Mouse (Mus musculus): ENCODE measurements around the gene Gm21981. TPM values are rescaled to one million over a fixed set of nuclear protein-coding genes. Genes with fewer than 3 reads are reported as not detected.
"Not testable (repeated sequence)": the region's sequence is repeated elsewhere in the genome, so short reads cannot be mapped to it uniquely, and the experiment has no call there.

The Gm21981 gene
- polyA plus RNA-seq, 1 experiment, result 1.3 TPM

DNA sequence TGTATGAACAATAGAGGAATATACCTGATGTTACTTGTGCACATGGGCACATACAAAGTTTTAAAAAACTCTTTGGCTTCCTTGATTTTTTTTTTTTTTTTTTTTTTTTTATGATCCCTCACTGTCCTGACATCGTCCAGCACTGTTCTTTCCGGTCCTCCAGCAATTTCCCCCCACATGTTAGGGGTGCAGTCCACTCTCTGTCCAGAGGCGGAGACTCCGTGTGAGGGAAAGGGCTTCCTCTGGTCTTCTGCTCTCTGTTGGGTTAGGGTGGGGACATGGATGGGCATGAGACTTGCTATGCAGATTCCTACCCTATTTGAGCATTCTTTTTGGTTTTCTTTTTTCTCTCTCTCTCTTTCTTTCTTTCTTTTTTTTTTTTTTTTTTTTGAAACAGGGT, 36.4 kb downstream of the Gm21981 start:
- TF ChIP-seq USF1 (IDR thresholded peaks at IDR 0.05; ENCODE audit: low read depth) (no peak), SRF (IDR thresholded peaks at IDR 0.05; ENCODE audit: control insufficient read depth, insufficient read length, low read depth) (no peak), TCF3 (IDR thresholded peaks at IDR 0.05; ENCODE audit: insufficient read length, low read depth) (no peak), REST (IDR thresholded peaks at IDR 0.05; ENCODE audit: insufficient read depth, insufficient read length) (no peak), POLR2A (IDR thresholded peaks at IDR 0.05; ENCODE audit: insufficient read length, low read depth) (no peak), POLR2AphosphoS2 (IDR thresholded peaks at IDR 0.05; ENCODE audit: insufficient read length, low read depth) (no peak), MYOD1 (IDR thresholded peaks at IDR 0.05; ENCODE audit: control insufficient read depth in 1 of 3, insufficient read length in 2 of 3, low read depth in 2 of 3) (no peak)
- Histone ChIP-seq H3K27me3 (ENCODE audit: control insufficient read depth, insufficient read depth, insufficient read length) (no peaks in the 10 kb centered on the region), H3ac (ENCODE audit: control insufficient read depth, insufficient read length) (no peak overlapping the region)

DNA sequence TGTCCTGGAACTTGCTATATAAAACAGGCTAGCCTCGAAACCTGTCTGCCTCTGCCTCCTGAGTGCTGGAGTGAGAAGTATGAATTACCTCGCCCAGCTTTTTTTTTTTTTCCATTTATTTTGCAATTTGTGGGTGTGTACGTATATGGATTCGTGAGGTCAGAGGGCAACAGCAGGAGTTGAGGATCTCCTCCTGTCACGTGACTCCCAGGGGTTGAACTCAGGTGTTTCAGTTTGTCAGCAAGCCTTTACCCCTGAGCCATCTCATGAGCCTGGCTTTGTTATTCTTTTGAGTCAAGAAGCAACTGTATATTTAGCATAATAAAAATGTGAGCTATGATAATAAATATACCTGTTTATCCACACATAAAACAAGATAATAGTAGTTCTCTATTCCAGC, 38.6 kb downstream of the Gm21981 start:
- Histone ChIP-seq H3K4me3 (no peak overlapping the region), H3K27me3 (ENCODE audit: control insufficient read depth, insufficient read depth, insufficient read length) (no peaks in the 10 kb centered on the region), H3ac (ENCODE audit: control insufficient read depth, insufficient read length) (no peak overlapping the region), H3K79me2 (ENCODE audit: control insufficient read depth, insufficient read depth) (no peaks in the 10 kb centered on the region), H3K4me2 (ENCODE audit: low read depth) (no peak overlapping the region), H3K36me3 (ENCODE audit: control insufficient read depth, insufficient read depth) (no peaks in the 10 kb centered on the region)
- TF ChIP-seq MYOD1 (IDR thresholded peaks at IDR 0.05; ENCODE audit: control insufficient read depth in 1 of 3, insufficient read length in 2 of 3, low read depth in 2 of 3) (no peak), SRF (IDR thresholded peaks at IDR 0.05; ENCODE audit: control insufficient read depth, insufficient read length, low read depth) (no peak), TCF12 (IDR thresholded peaks at IDR 0.05; ENCODE audit: insufficient read depth, poor library complexity, severe bottlenecking) (no peak), E2F4 (IDR thresholded peaks at IDR 0.05; ENCODE audit: insufficient read depth) (no peak), MAX (IDR thresholded peaks at IDR 0.05; ENCODE audit: low read depth) (no peak), TCF3 (IDR thresholded peaks at IDR 0.05; ENCODE audit: insufficient read length, low read depth) (no peak), POLR2AphosphoS2 (IDR thresholded peaks at IDR 0.05; ENCODE audit: insufficient read length, low read depth) (no peak), CEBPB (IDR thresholded peaks at IDR 0.05; ENCODE audit: insufficient read depth, poor library complexity, severe bottlenecking) (no peak), MYOG (IDR thresholded peaks at IDR 0.05; ENCODE audit: control insufficient read depth in 1 of 3, insufficient read depth in 1 of 3, insufficient read length in 2 of 3, low read depth in 2 of 3) (no peak), USF1 (IDR thresholded peaks at IDR 0.05; ENCODE audit: low read depth) (no peak), POLR2A (IDR thresholded peaks at IDR 0.05; ENCODE audit: insufficient read length, low read depth) (no peak), REST (IDR thresholded peaks at IDR 0.05; ENCODE audit: insufficient read depth, insufficient read length) (no peak)

More for the DNA sequence above, 36.4 kb downstream of the Gm21981 start:
- no peak overlapping the region for H3K4me2 ChIP-seq (ENCODE audit: low read depth)
- no peak overlapping the region for H3K4me3 ChIP-seq
- H3K36me3 ChIP-seq (ENCODE audit: control insufficient read depth, insufficient read depth), result no peaks in the 10 kb centered on the region
- H3K79me2 ChIP-seq (ENCODE audit: control insufficient read depth, insufficient read depth), result no peaks in the 10 kb centered on the region

DNA sequence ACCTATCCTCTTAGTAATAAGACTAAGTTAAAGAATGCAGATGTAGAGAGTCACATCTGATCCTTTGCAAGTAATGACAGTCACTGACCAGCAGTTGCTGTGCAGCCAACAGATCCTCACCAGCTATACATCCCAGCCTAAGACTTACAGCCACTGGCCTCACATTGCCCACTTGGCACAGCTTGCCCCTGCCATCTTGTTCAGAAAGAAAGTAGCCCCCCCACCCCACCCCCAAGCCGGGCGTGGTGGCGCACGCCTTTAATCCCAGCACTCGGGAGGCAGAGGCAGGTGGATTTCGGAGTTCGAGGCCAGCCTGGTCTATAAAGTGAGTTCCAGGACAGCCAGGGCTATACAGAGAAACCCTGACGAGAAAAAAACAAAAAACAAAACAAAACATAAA, 39.9 kb downstream of the Gm21981 start:
- not testable (repeated sequence) for H3K4me3 ChIP-seq; H3ac ChIP-seq (ENCODE audit: control insufficient read depth, insufficient read length); H3K79me2 ChIP-seq (ENCODE audit: control insufficient read depth, insufficient read depth); H3K27me3 ChIP-seq (ENCODE audit: control insufficient read depth, insufficient read depth, insufficient read length); H3K36me3 ChIP-seq (ENCODE audit: control insufficient read depth, insufficient read depth); H3K4me2 ChIP-seq (ENCODE audit: low read depth)

DNA sequence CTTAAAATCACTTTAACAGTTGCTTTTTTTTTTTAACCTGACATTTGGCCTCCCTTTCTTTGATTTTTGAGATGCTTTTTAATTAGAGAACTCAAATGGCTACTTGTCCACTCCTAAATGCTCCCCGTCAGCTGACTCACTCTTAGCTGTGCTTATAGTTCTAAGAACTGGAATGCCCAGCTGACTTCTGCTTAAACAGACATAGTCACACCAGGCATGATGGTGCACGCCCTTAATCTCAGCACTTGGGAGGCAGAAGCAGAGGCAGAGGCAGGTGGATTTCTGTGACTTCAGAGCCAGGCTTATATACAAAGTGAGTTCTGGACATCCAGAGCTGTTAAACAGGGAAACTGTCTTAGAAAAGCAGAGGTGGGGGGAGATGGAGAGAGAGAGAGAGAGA, 42.3 kb downstream of the Gm21981 start:
- Histone ChIP-seq H3K4me2 (ENCODE audit: low read depth) (no peak overlapping the region), H3K79me2 (ENCODE audit: control insufficient read depth, insufficient read depth) (no peaks in the 10 kb centered on the region), H3ac (ENCODE audit: control insufficient read depth, insufficient read length) (no peak overlapping the region), H3K27me3 (ENCODE audit: control insufficient read depth, insufficient read depth, insufficient read length) (no peaks in the 10 kb centered on the region), H3K4me3 (no peak overlapping the region), H3K36me3 (ENCODE audit: control insufficient read depth, insufficient read depth) (no peaks in the 10 kb centered on the region)
- TF ChIP-seq MYOG (IDR thresholded peaks at IDR 0.05; ENCODE audit: control insufficient read depth in 1 of 3, insufficient read depth in 1 of 3, insufficient read length in 2 of 3, low read depth in 2 of 3) (no peak), SRF (IDR thresholded peaks at IDR 0.05; ENCODE audit: control insufficient read depth, insufficient read length, low read depth) (no peak), REST (IDR thresholded peaks at IDR 0.05; ENCODE audit: insufficient read depth, insufficient read length) (no peak), TCF12 (IDR thresholded peaks at IDR 0.05; ENCODE audit: insufficient read depth, poor library complexity, severe bottlenecking) (no peak), POLR2AphosphoS2 (IDR thresholded peaks at IDR 0.05; ENCODE audit: insufficient read length, low read depth) (no peak), POLR2A (IDR thresholded peaks at IDR 0.05; ENCODE audit: insufficient read length, low read depth) (no peak), USF1 (IDR thresholded peaks at IDR 0.05; ENCODE audit: low read depth) (no peak), TCF3 (IDR thresholded peaks at IDR 0.05; ENCODE audit: insufficient read length, low read depth) (no peak), CEBPB (IDR thresholded peaks at IDR 0.05; ENCODE audit: insufficient read depth, poor library complexity, severe bottlenecking) (no peak), MYOD1 (IDR thresholded peaks at IDR 0.05; ENCODE audit: control insufficient read depth in 1 of 3, insufficient read length in 2 of 3, low read depth in 2 of 3) (no peak), E2F4 (IDR thresholded peaks at IDR 0.05; ENCODE audit: insufficient read depth) (no peak), MAX (IDR thresholded peaks at IDR 0.05; ENCODE audit: low read depth) (no peak)

DNA sequence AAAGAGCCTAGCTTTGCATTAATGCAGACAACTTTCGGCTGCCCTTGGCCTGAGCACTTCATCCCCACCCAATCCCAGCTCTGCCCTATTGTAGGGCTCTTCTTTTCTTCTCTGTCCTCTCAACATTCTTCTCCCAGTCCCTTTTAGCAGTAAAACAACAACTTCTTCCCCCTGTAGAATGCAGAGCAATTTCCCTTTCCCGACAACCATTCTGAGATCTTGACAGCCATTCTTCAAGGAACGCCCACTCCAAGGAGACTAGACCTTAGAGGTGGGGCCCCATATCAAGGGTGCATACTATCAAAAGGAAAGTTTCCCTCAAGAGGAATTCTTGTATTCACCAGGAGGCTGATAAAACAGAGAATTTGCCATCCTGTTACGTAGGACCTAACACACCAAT, 45.3 kb downstream of the Gm21981 start:
- Histone ChIP-seq H3K27me3 (ENCODE audit: control insufficient read depth, insufficient read depth, insufficient read length) (no peaks in the 10 kb centered on the region), H3K79me2 (ENCODE audit: control insufficient read depth, insufficient read depth) (no peaks in the 10 kb centered on the region), H3K4me2 (ENCODE audit: low read depth) (no peak overlapping the region), H3K36me3 (ENCODE audit: control insufficient read depth, insufficient read depth) (no peaks in the 10 kb centered on the region), H3K4me3 (no peak overlapping the region), H3ac (ENCODE audit: control insufficient read depth, insufficient read length) (no peak overlapping the region)
- TF ChIP-seq CEBPB (IDR thresholded peaks at IDR 0.05; ENCODE audit: insufficient read depth, poor library complexity, severe bottlenecking) (no peak), REST (IDR thresholded peaks at IDR 0.05; ENCODE audit: insufficient read depth, insufficient read length) (no peak), SRF (IDR thresholded peaks at IDR 0.05; ENCODE audit: control insufficient read depth, insufficient read length, low read depth) (no peak), USF1 (IDR thresholded peaks at IDR 0.05; ENCODE audit: low read depth) (no peak), MAX (IDR thresholded peaks at IDR 0.05; ENCODE audit: low read depth) (no peak), POLR2A (IDR thresholded peaks at IDR 0.05; ENCODE audit: insufficient read length, low read depth) (no peak), POLR2AphosphoS2 (IDR thresholded peaks at IDR 0.05; ENCODE audit: insufficient read length, low read depth) (no peak), TCF12 (IDR thresholded peaks at IDR 0.05; ENCODE audit: insufficient read depth, poor library complexity, severe bottlenecking) (no peak), E2F4 (IDR thresholded peaks at IDR 0.05; ENCODE audit: insufficient read depth) (no peak), MYOD1 (IDR thresholded peaks at IDR 0.05; ENCODE audit: control insufficient read depth in 1 of 3, insufficient read length in 2 of 3, low read depth in 2 of 3) (no peak), MYOG (IDR thresholded peaks at IDR 0.05; ENCODE audit: control insufficient read depth in 1 of 3, insufficient read depth in 1 of 3, insufficient read length in 2 of 3, low read depth in 2 of 3) (no peak), TCF3 (IDR thresholded peaks at IDR 0.05; ENCODE audit: insufficient read length, low read depth) (no peak)

Data from myocyte (in vitro differentiated cells).